Mouse (Mus musculus) megakaryocyte progenitor cell, adult 5-6 weeks (primary cell): ENCODE data around the gene Gm5862. TPM values are rescaled to one million over a fixed set of nuclear protein-coding genes. Genes with fewer than 3 reads are reported as not detected.
"Not testable (repeated sequence)": the region's sequence is repeated elsewhere in the genome, so short reads cannot be mapped to it uniquely, and the experiment has no call there.

Experiments used
- ATAC-seq: replicated peaks from 2 replicates; pipeline ENCODE4 v1.8.0; 2016; ENCODE audit warnings: mild to moderate bottlenecking, moderate TSS enrichment, inconsistent platforms; ENCODE audit not compliant: poor library complexity
- total RNA-seq, 2 experiments: library from RNA; stranded (forward) in 1 of 2; stranded (reverse) in 1 of 2; fragments of 157-497, 149-512 nt in 1 of 2; fragments of 200-1000 nt in 1 of 2; gene quantifications; 2 replicates each; pipeline versions ENCODE4 v1.2.3 to v1.2.4; 2015 to 2017

Gm5862 gene
- total RNA-seq (2015) (not detected in 2 replicates), total RNA-seq (2017) (not detected in 2 replicates)

DNA sequence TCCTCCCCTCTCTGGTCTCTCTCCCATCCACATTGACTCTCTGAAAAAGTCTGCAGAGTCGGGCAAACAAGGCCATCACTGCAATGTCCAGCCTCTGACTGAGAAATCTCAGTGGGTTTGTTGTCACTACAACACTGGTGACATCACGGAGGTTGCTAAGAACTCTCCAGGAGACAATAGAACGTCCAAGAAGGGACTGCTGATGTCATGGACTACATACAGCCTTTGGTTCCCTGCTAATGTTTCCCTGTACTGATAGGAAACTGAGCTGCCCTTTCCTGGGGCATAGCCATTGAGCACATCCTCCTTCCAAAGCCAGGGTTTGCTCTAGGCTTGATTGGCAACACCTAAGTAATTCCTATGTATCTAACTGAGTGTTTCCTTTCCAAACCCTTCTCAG, at the start of gene Gm5862:
Gene Gm5862 (minus strand): TSS at position 101 of the 400 bp plus-strand sequence.
- not testable (repeated sequence) for ATAC-seq

- ATAC-seq, result no peak
These were observed 48.0 kb upstream of the Gm5862 start for GRCm38 (mm10) chr5:26070716-26071115.

- not testable (repeated sequence) for ATAC-seq
These were observed 35.8 kb upstream of the Gm5862 start, which contains the start of gene Gm7347 for GRCm38 (mm10) chr5:26058481-26058880. Gm7347 (minus strand) TSS chr5:26058581.

GRCm38 (mm10) chr5:26039458-26039857, 16.7 kb upstream of the Gm5862 start, which contains the start of gene Speer4a:
Speer4a (minus strand) TSS chr5:26039558.
- not testable (repeated sequence) for ATAC-seq

DNA sequence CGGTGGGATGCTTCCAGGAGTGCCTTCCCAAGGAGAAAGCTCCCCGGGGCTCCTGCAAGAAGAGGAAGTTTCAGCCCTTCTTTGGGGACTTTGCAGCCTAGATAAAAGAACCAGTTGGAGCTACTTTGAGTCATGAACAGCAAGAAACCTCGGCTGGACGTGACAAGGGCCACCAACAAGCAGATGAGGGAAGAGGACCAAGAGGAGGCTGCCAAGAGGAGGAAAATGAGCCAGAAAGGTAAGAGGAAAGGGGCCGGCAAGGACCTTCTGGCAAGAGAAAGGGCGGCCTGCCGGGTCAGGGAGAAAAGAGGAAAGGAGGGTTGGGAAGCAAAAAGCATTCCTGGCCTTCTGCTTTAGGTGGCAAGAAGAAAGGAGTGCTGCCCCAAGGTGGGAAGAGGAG, 15.0 kb downstream of the Gm5862 start:
- not testable (repeated sequence) for ATAC-seq

- not testable (repeated sequence) for ATAC-seq
These were observed 15.6 kb downstream of the Gm5862 start for GRCm38 (mm10) chr5:26006937-26007695.

DNA sequence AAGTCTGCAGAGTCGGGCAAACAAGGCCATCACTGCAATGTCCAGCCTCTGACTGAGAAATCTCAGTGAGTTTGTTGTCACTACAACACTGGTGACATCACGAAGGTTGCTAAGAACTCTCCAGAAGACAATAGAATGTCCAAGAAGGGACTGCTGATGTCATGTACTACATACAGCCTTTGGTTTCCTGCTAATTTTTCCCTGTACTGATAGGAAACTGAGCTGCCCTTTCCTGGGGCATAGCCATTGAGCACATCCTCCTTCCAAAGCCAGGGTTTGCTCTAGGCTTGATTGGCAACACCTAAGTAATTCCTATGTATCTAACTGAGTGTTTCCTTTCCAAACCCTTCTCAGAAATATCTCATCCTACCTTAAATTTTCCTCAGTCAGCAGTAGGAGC, 18.0 kb downstream of the Gm5862 start, which contains the start of gene Gm1979:
Gene Gm1979 (minus strand): TSS at position 101 of the 400 bp plus-strand sequence.
- not testable (repeated sequence) for ATAC-seq

DNA sequence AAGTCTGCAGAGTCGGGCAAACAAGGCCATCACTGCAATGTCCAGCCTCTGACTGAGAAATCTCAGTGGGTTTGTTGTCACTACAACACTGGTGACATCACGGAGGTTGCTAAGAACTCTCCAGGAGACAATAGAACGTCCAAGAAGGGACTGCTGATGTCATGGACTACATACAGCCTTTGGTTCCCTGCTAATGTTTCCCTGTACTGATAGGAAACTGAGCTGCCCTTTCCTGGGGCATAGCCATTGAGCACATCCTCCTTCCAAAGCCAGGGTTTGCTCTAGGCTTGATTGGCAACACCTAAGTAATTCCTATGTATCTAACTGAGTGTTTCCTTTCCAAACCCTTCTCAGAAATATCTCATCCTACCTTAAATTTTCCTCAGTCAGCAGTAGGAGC, 34.2 kb downstream of the Gm5862 start, which contains the start of gene Gm21698:
Gene Gm21698 (minus strand): TSS at position 101 of the 400 bp plus-strand sequence.
- not testable (repeated sequence) for ATAC-seq

DNA sequence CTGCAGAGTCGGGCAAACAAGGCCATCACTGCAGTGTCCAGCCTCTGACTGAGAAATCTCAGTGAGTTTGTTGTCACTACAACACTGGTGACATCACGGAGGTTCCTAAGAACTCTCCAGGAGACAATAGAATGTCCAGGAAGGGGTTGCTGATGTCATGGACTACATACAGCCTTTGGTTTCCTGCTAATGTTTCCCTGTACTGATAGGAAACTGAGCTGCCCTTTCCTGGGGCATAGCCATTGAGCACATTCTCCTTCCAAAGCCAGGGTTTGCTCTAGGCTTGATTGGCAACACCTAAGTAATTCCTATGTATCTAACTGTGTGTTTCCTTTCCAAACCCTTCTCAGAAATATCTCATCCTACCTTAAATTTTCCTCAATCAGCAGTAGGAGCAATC, 50.2 kb downstream of the Gm5862 start, which contains the start of gene Gm21680:
Gene Gm21680 (minus strand): TSS at position 101 of the 400 bp plus-strand sequence.
- ATAC-seq, result not testable (repeated sequence)

Other genes starting within 250 kb of the Gm5862 start
- gene Gm21663, start 80.5 kb downstream of the Gm5862 start, total RNA-seq (2015), result not detected in 2 replicates
- gene Gm21663, start 80.5 kb downstream of the Gm5862 start, total RNA-seq (2017), result not detected in 2 replicates
- not detected in 2 replicates for gene Gm21671, start 68.5 kb downstream of the Gm5862 start, total RNA-seq (2015)
- gene Gm21671, start 68.5 kb downstream of the Gm5862 start, total RNA-seq (2017), result not detected in 2 replicates
- not detected in 2 replicates for gene Gm21680, start 50.3 kb downstream of the Gm5862 start, total RNA-seq (2015)
- not detected in 2 replicates for gene Gm21680, start 50.3 kb downstream of the Gm5862 start, total RNA-seq (2017)
- gene Gm21698, start 34.3 kb downstream of the Gm5862 start, total RNA-seq (2015), result not detected in 2 replicates
- gene Gm21698, start 34.3 kb downstream of the Gm5862 start, total RNA-seq (2017), result not detected in 2 replicates
- not detected in 2 replicates for gene Gm1979, start 18.1 kb downstream of the Gm5862 start, total RNA-seq (2015)
- gene Gm1979, start 18.1 kb downstream of the Gm5862 start, total RNA-seq (2017), result not detected in 2 replicates
- gene Speer4a, start 16.6 kb upstream of the Gm5862 start, total RNA-seq (2015), result not detected in 2 replicates
- not detected in 2 replicates for gene Speer4a, start 16.6 kb upstream of the Gm5862 start, total RNA-seq (2017)
- not detected in 2 replicates for gene Gm7347, start 35.7 kb upstream of the Gm5862 start, total RNA-seq (2015)
- not detected in 2 replicates for gene Gm7347, start 35.7 kb upstream of the Gm5862 start, total RNA-seq (2017)
- gene Gm10471, start 66.4 kb upstream of the Gm5862 start, total RNA-seq (2015), result not detected in 2 replicates
- gene Gm10471, start 66.4 kb upstream of the Gm5862 start, total RNA-seq (2017), result not detected in 2 replicates
- not detected in 2 replicates for gene 5031410I06Rik, start 82.4 kb upstream of the Gm5862 start, total RNA-seq (2015)
- gene 5031410I06Rik, start 82.4 kb upstream of the Gm5862 start, total RNA-seq (2017), result not detected in 2 replicates
- not detected in 2 replicates for gene Gm10220, start 98.5 kb upstream of the Gm5862 start, total RNA-seq (2015)
- gene Gm10220, start 98.5 kb upstream of the Gm5862 start, total RNA-seq (2017), result not detected in 2 replicates
- not detected in 2 replicates for gene Gm7361, start 234.8 kb upstream of the Gm5862 start, total RNA-seq (2015)
- gene Gm7361, start 234.8 kb upstream of the Gm5862 start, total RNA-seq (2017), result not detected in 2 replicates